Mouse (Mus musculus) small intestine, adult 2 months (tissue): ENCODE measurements around the gene Gm26992.

Experiments used
- CTCF ChIP-seq: fragments of 200-500 bp; IDR thresholded peaks from 2 replicates; pipeline ENCODE4 v1.5.1; 2012; ENCODE audit warnings: low read depth, mild to moderate bottlenecking, control low read depth, inconsistent platforms, low read length, moderate library complexity, mixed read lengths; ENCODE audit not compliant: insufficient replicate concordance, insufficient read length; ENCODE audit errors: extremely low read depth
- POLR2A ChIP-seq: fragments of 200-500 bp; IDR thresholded peaks from 2 replicates; pipeline ENCODE4 v1.6.1; 2012; ENCODE audit warnings: low read depth, mild to moderate bottlenecking, control low read depth, inconsistent platforms, low read length, moderate library complexity

- TF ChIP-seq CTCF (no peak), POLR2A (no peak)
Measured at GRCm38 (mm10) chrX:103509168-103510019, 87.6 kb downstream of the Gm26992 start.
